Mouse (Mus musculus) embryo, embryonic 10 days (tissue): ENCODE data around the gene Rbm26.

Experiments used
- DNase-seq: peaks from one replicate; pipeline ENCODE4 v3.0.0-alpha.2; 2015; ENCODE audit warnings: low spot score

Gene Rbm26

GRCm38 (mm10) chr14:105177238-105177693 lies at the start of gene Rbm26:
Gene Rbm26, minus strand, starts transcription at chr14:105177327.
- peak; percentile 98 for DNase-seq

GRCm38 (mm10) chr14:105225790-105226189 lies 48.7 kb upstream of the Rbm26 start:
- no peak for DNase-seq

- DNase-seq, result no peak
Measured at GRCm38 (mm10) chr14:105222240-105222639, 45.1 kb upstream of the Rbm26 start.

- DNase-seq, result no peak
Measured at GRCm38 (mm10) chr14:105219525-105220376, 42.6 kb upstream of the Rbm26 start.

- peak; percentile 17 for DNase-seq
Measured at GRCm38 (mm10) chr14:105198401-105198800, 21.3 kb upstream of the Rbm26 start.

GRCm38 (mm10) chr14:105194682-105195081 lies 17.6 kb upstream of the Rbm26 start:
- no peak for DNase-seq

- no peak for DNase-seq
Measured at GRCm38 (mm10) chr14:105184866-105185265, 7.7 kb upstream of the Rbm26 start.

GRCm38 (mm10) chr14:105182786-105183185 lies 5.7 kb upstream of the Rbm26 start:
- no peak for DNase-seq

GRCm38 (mm10) chr14:105179733-105180132 lies 2.6 kb upstream of the Rbm26 start:
- DNase-seq, result no peak

GRCm38 (mm10) chr14:105178996-105179395 lies 1.9 kb upstream of the Rbm26 start:
- DNase-seq, result no peak

GRCm38 (mm10) chr14:105176381-105177168 lies 552 bp downstream of the Rbm26 start:
- peak; percentile 36 for DNase-seq

GRCm38 (mm10) chr14:105167181-105167580 lies 9.9 kb downstream of the Rbm26 start:
- DNase-seq, result no peak

- no peak for DNase-seq
Measured at GRCm38 (mm10) chr14:105164793-105165192, 12.3 kb downstream of the Rbm26 start.

- DNase-seq, result no peak
Measured at GRCm38 (mm10) chr14:105161334-105161733, 15.8 kb downstream of the Rbm26 start.

- DNase-seq, result no peak
Measured at GRCm38 (mm10) chr14:105158526-105158925, 18.6 kb downstream of the Rbm26 start.

GRCm38 (mm10) chr14:105134076-105134475 lies 43.1 kb downstream of the Rbm26 start:
- DNase-seq, result no peak

GRCm38 (mm10) chr14:105127715-105128385 lies 49.3 kb downstream of the Rbm26 start:
- no peak for DNase-seq

- no peak for DNase-seq
Measured at GRCm38 (mm10) chr14:105124513-105124912, 52.6 kb downstream of the Rbm26 start.

GRCm38 (mm10) chr14:105115402-105115801 lies 61.7 kb downstream of the Rbm26 start:
- DNase-seq, result no peak

- DNase-seq, result no peak
Measured at GRCm38 (mm10) chr14:105106252-105106651, 70.9 kb downstream of the Rbm26 start.

GRCm38 (mm10) chr14:105098861-105099260 lies 78.3 kb downstream of the Rbm26 start:
- DNase-seq, result no peak

GRCm38 (mm10) chr14:105096221-105096620 lies 80.9 kb downstream of the Rbm26 start:
- no peak for DNase-seq
